Mouse (Mus musculus): ENCODE results near the gene Eef2. TPM values are rescaled to one million over a fixed set of nuclear protein-coding genes. Genes with fewer than 3 reads are reported as not detected.

Eef2 gene
- polyA plus RNA-seq (2016; fragmentation: Nextera tagmentation; extraction: Ambion mirVana): 531 and 534 TPM in 2 replicates

- Histone ChIP-seq H3K36me3 (peaks cover 44% of the 10 kb centered on the region), H3K4me1 (peaks cover 53% of the 10 kb centered on the region), H3K4me3 (peak within 1 kb of the TSS; percentile 99), H3K9ac (replicated peaks) (peak within 1 kb of the TSS; percentile 99), H3K4me2 (replicated peaks) (peak within 1 kb of the TSS; percentile 95), H3K27me3 (no peaks in the 10 kb centered on the region), H3K27ac (replicated peaks) (peak within 1 kb of the TSS; percentile 93), H3K9me3 (no peaks in the 10 kb centered on the region)
- peak; percentile 80 for ATAC-seq (ENCODE audit: low FRiP score, low read depth)
- under 1% methylated on average over 77 of the region's 77 CpGs for WGBS
Measured at GRCm38 (mm10) chr10:81176466-81177271, at the start of gene Eef2. TSS of gene Eef2 (plus strand) at chr10:81176631.

- H3K4me2 ChIP-seq (replicated peaks): no peak overlapping the region
- peaks cover 68% of the 10 kb centered on the region for H3K27me3 ChIP-seq
- H3K4me1 ChIP-seq: peaks cover 29% of the 10 kb centered on the region
- H3K9me3 ChIP-seq: no peaks in the 10 kb centered on the region
- no peak for ATAC-seq (ENCODE audit: low FRiP score, low read depth)
- WGBS: 2% methylated on average over 16 of the region's 16 CpGs
- H3K9ac ChIP-seq (replicated peaks): no peak overlapping the region
- H3K27ac ChIP-seq (replicated peaks): no peak overlapping the region
- H3K4me3 ChIP-seq: no peak overlapping the region
- no peaks in the 10 kb centered on the region for H3K36me3 ChIP-seq
Measured at GRCm38 (mm10) chr10:81134181-81134587, 42.2 kb upstream of the Eef2 start.

- Histone ChIP-seq H3K4me1 (peaks cover 34% of the 10 kb centered on the region), H3K4me3 (peak within 1 kb of the TSS; percentile 83), H3K36me3 (no peaks in the 10 kb centered on the region), H3K27me3 (peaks cover 59% of the 10 kb centered on the region), H3K9ac (replicated peaks) (peak within 1 kb of the TSS; percentile 93), H3K4me2 (replicated peaks) (peak within 1 kb of the TSS; percentile 100), H3K9me3 (no peaks in the 10 kb centered on the region), H3K27ac (replicated peaks) (peak within 1 kb of the TSS; percentile 96)
- ATAC-seq (ENCODE audit: low FRiP score, low read depth): no peak
- 2% methylated on average over 40 of the region's 41 CpGs for WGBS
Measured at GRCm38 (mm10) chr10:81134966-81135681, 41.3 kb upstream of the Eef2 start, which contains the start of gene Zbtb7a. TSS of gene Zbtb7a (plus strand) at chr10:81135220.

DNA sequence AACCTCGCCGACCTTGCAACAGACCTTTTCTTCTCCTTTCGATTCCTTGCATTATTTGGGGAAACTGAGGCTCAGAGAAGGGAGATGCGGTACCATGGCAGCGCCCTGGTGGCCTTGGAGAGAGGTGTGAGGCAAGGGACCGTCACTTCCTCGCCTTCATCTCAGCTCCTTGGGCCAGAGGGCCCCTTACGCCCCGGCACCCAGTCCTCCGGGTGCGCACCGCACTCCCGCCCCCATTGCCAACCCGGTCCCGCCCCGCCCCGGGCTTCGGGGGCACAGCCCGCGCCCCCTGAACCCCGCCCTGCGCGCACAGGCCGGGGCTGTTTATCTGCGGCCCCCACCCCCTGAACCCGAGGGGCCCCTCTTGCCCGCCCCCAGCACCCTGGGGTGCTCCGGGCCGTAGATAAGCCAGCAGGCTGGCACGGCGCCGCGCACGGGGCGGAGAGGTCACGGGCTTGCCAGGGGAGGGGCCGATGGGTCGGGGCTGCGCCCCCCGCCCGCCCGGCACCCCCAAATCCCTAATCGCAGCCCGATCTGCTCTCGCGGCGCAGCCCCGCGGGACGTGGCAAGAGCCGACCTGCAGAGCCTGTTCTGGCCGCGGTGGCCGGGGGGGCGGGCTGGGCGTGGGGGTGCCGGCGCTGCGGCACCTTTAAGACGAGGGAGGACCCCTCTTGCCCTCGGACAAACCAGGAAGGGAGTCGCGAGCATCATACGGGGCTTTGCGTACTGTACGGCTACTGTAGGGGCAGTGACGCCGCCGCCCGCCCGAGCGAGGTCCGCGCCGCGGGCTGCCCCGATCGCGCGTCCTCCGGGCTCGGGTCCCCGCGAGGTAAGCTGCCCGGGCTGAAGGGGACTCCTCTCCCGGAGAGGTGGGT lies 40.4 kb upstream of the Eef2 start:
- H3K4me2 ChIP-seq (replicated peaks): peak overlapping the region; percentile 100
- H3K9me3 ChIP-seq: no peaks in the 10 kb centered on the region
- H3K27ac ChIP-seq (replicated peaks): peak overlapping the region; percentile 96
- peaks cover 44% of the 10 kb centered on the region for H3K4me1 ChIP-seq
- WGBS: under 1% methylated on average over 79 of the region's 86 CpGs
- H3K27me3 ChIP-seq: peaks cover 50% of the 10 kb centered on the region
- H3K36me3 ChIP-seq: no peaks in the 10 kb centered on the region
- peak overlapping the region; percentile 83 for H3K4me3 ChIP-seq
- peak; percentile 13 for ATAC-seq (ENCODE audit: low FRiP score, low read depth)
- peak overlapping the region; percentile 93 for H3K9ac ChIP-seq (replicated peaks)

DNA sequence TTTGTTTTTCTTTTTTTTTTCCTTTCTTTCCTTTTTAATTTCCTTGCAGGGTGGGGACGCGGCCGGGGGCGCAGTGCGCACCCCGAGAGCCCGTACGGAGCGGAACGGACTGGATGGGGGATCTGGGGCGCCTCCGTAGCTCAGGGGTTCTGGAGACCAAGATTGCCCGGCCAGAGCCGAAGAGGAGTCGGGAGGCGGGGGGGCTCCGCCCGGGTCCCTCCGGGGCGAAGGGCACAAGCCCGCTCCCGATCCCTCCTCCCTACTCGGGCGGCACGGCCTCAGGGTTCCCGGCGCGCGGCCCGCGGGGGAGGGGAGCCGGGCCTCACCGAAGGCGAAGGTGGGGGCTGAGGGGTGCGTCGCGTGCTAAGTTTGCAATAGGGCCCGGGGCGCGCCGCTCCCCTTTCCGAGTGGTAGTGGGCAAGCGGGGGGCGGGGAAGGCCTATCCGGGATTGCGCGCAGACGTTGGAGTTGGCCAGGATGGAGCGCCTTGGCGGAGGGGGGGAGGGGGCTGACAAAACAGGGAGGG lies 39.7 kb upstream of the Eef2 start:
- Histone ChIP-seq H3K4me1 (peaks cover 45% of the 10 kb centered on the region), H3K4me3 (peak overlapping the region; percentile 83), H3K36me3 (no peaks in the 10 kb centered on the region), H3K27ac (replicated peaks) (peak overlapping the region; percentile 96), H3K9me3 (no peaks in the 10 kb centered on the region), H3K9ac (replicated peaks) (peak overlapping the region; percentile 93), H3K4me2 (replicated peaks) (peak overlapping the region; percentile 100), H3K27me3 (peaks cover 44% of the 10 kb centered on the region)
- peak; percentile 45 for ATAC-seq (ENCODE audit: low FRiP score, low read depth)
- under 1% methylated on average over 48 of the region's 50 CpGs for WGBS

- Histone ChIP-seq H3K9me3 (no peaks in the 10 kb centered on the region), H3K4me3 (peak overlapping the region; percentile 83), H3K9ac (replicated peaks) (peak overlapping the region; percentile 92), H3K36me3 (no peaks in the 10 kb centered on the region), H3K27me3 (peaks cover 36% of the 10 kb centered on the region), H3K27ac (replicated peaks) (peak overlapping the region; percentile 96), H3K4me2 (replicated peaks) (peak overlapping the region; percentile 100), H3K4me1 (peaks cover 52% of the 10 kb centered on the region)
- under 1% methylated on average over 55 of the region's 89 CpGs for WGBS
- ATAC-seq (ENCODE audit: low FRiP score, low read depth): peak; percentile 90
Measured at GRCm38 (mm10) chr10:81137252-81138130, 38.9 kb upstream of the Eef2 start.

- H3K4me2 ChIP-seq (replicated peaks): peak overlapping the region; percentile 88
- WGBS: 0% methylated on average over 23 of the region's 24 CpGs
- peaks cover 29% of the 10 kb centered on the region for H3K27me3 ChIP-seq
- peak overlapping the region; percentile 83 for H3K4me3 ChIP-seq
- peak overlapping the region; percentile 88 for H3K27ac ChIP-seq (replicated peaks)
- peaks cover 2% of the 10 kb centered on the region; the same call in 1 of the 2 replicates for H3K36me3 ChIP-seq
- ATAC-seq (ENCODE audit: low FRiP score, low read depth): peak; percentile 1; the same call in 1 of the 2 replicates
- peak overlapping the region; percentile 92 for H3K9ac ChIP-seq (replicated peaks)
- H3K9me3 ChIP-seq: no peaks in the 10 kb centered on the region
- peaks cover 57% of the 10 kb centered on the region for H3K4me1 ChIP-seq
Measured at GRCm38 (mm10) chr10:81138131-81138782, 38.2 kb upstream of the Eef2 start.

DNA sequence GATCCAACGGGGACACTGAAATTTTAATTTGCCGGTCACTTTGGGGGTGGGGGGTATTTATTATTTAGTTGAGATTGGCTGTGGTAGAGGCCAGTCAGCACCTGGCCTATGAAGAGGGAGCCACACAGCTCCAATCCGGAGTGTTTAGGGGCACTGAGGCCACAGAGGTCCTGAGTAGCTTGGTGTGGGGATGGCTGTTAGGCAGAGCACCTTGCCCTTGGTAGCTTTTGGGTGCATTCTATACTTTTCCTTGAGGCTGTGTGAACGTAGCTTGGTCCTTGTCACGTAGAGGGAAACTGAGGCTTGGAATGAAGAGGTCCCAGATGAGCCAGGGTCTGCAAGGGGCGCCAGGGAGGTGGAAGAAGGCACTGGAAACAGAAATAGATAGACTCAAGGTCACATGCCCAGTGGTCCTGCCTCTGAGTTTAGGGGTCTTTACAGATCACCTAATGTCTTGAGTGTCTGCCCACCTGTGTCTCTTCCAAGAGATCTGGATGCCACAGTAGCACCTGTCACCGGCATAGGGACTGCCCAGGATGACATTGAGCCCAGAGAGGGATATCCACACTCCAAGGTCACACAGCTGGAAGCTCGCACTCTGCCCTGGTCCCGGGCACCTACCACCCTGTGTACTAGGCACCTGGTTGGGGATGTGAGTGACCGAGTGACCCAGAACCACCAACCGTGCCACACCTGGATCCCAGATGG lies 37.5 kb upstream of the Eef2 start:
- peak overlapping the region; percentile 92 for H3K9ac ChIP-seq (replicated peaks)
- peak overlapping the region; percentile 83 for H3K4me3 ChIP-seq
- H3K27me3 ChIP-seq: peaks cover 23% of the 10 kb centered on the region
- peak overlapping the region; percentile 88 for H3K27ac ChIP-seq (replicated peaks)
- peak overlapping the region; percentile 88 for H3K4me2 ChIP-seq (replicated peaks)
- 63% methylated on average over 11 of the region's 11 CpGs for WGBS
- no peak for ATAC-seq (ENCODE audit: low FRiP score, low read depth)
- H3K9me3 ChIP-seq: no peaks in the 10 kb centered on the region
- H3K4me1 ChIP-seq: peaks cover 57% of the 10 kb centered on the region
- H3K36me3 ChIP-seq: peaks cover 9% of the 10 kb centered on the region

- peak overlapping the region; percentile 83; the same call in 1 of the 2 replicates for H3K4me3 ChIP-seq
- peak overlapping the region; percentile 88 for H3K4me2 ChIP-seq (replicated peaks)
- peaks cover 57% of the 10 kb centered on the region for H3K4me1 ChIP-seq
- 77% methylated on average over 4 of the region's 4 CpGs for WGBS
- ATAC-seq (ENCODE audit: low FRiP score, low read depth): no peak
- H3K27me3 ChIP-seq: peaks cover 18% of the 10 kb centered on the region
- 0 out of 2 replicates have a peak overlapping the region, but pooled peaks have one; percentile 35 for H3K27ac ChIP-seq (replicated peaks)
- peaks cover 14% of the 10 kb centered on the region for H3K36me3 ChIP-seq
- no peaks in the 10 kb centered on the region; the same call in 1 of the 2 replicates for H3K9me3 ChIP-seq
- peak overlapping the region; percentile 92; the same call in 1 of the 2 replicates for H3K9ac ChIP-seq (replicated peaks)
Measured at GRCm38 (mm10) chr10:81139529-81139846, 36.9 kb upstream of the Eef2 start.

DNA sequence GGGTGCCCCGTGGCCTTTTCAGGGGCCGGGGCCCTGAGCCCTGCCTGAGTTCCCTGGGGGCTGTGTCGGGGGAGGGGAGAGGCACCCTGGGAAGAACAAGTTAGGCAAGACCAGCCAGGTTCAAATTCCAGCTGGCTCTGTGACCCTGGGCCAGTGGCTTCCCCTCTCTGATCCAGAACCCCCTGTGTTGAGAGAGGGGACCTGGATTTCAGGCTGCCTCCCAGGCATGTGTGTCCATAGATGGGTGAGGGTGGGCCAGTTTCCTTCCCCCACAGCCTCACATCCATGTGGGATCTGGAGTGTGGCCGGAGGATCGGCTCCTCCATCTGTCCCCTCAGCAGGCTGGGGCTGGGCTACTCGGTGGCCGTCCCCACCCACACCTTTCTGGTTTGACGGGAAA lies 36.4 kb upstream of the Eef2 start:
- Histone ChIP-seq H3K27me3 (peaks cover 12% of the 10 kb centered on the region), H3K27ac (replicated peaks) (no peak overlapping the region; the same call in 1 of the 2 replicates), H3K9ac (replicated peaks) (peak overlapping the region; percentile 92), H3K4me3 (peak overlapping the region; percentile 83), H3K36me3 (peaks cover 19% of the 10 kb centered on the region), H3K4me2 (replicated peaks) (peak overlapping the region; percentile 88; the same call in 1 of the 2 replicates), H3K4me1 (peaks cover 56% of the 10 kb centered on the region), H3K9me3 (no peaks in the 10 kb centered on the region; the same call in 1 of the 2 replicates)
- no peak for ATAC-seq (ENCODE audit: low FRiP score, low read depth)
- 66% methylated on average over 8 of the region's 8 CpGs for WGBS
